Mouse (Mus musculus) spleen, embryonic (tissue): ENCODE measurements around the gene Olfr1135.

ENCODE experiments used
- CTCF ChIA-PET: fragments of 350-600 bp; sonication (Branson Sonifier 250); formaldehyde crosslinking; loops from one replicate; lab custom pipeline; 2022; lab: Charles Lee

Olfr1135 gene

GRCm38 (mm10) chr2:87673564-87673963, at the start of gene Olfr1135:
Olfr1135 (minus strand) TSS chr2:87673664.
- CTCF ChIA-PET = no interaction called here

DNA sequence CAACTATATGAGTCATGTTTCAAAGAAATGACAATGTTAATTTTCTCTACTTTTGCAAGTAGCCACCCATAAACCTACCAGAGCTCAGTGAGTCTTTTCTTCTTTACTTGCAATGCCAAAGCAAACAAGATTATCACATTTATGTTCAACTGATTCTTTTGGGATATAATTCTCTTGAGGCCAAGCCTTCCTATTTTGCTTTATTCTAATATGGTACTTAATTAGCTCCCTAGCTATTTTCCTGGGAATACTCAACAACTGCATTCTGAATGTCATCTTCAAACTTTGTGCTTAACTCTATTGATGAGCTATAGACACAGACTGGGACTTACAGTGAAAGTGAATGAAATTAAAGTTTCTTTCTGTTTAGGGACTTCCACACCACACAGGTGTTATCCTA, 39.6 kb upstream of the Olfr1135 start, which contains the start of gene Olfr1137:
Gene Olfr1137, minus strand, starts transcription at position 101 of the 400 bp plus-strand sequence.
- CTCF ChIA-PET = no interaction called here

DNA sequence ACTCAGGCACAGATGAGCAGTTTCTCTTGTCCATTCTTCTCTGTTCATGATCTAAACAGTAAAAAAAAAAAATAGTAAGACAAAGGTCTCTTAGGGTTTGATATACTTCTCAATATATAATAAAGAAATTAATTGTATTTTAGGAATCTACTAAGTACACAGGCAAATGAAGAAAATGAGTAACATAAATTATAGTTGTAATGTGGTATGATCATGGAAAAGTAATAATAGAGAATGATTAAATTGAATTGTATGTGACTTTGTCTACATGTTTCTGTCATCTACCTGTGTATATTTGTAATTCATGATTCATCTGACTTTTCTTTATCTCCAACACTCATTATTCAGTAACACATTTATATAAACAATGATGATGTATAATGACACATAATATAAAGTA, 20.4 kb upstream of the Olfr1135 start, which contains the start of gene Olfr1136:
Gene Olfr1136, minus strand, starts transcription at position 101 of the 400 bp plus-strand sequence.
- CTCF ChIA-PET = no interaction called here

DNA sequence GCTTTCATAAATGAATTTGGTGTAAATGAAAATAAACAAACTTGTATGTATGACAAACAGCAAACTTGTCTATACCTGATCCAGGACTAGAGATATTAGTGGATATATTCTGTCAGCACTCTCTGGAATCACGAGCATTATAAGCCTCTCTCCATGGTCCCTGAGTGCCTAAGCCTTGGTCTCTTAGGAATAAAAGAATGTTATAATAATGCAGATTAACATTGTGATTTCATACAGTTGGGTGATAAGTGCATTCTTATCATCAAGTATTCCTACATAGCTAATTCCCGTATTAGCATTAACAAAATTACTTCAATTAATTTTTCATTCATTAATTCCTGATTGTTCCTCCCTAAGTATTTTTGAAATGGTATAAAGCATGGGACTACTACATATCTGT, 15.1 kb downstream of the Olfr1135 start, which contains the start of gene Olfr1134:
Gene Olfr1134, minus strand, starts transcription at position 101 of the 400 bp plus-strand sequence.
- CTCF ChIA-PET = no interaction called here

DNA sequence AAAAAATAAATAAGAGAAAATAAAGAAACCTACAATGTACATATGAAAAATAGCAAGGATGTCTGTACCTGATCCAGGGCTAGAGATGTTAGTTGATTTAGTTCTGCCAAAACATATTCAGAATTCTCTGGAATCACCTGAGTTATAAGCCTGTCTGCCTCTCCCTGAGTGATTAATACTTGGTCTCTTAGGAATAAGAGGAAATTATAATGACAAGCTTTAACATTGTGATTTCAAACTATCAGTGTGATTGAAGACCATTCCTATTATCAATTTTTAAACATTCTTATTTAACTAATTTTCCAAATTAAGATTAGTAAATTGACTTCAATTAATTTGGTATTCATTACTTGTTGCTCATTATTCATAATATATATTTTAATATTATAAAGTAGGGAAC, 26.2 kb downstream of the Olfr1135 start, which contains the start of gene Olfr1133:
Gene Olfr1133, minus strand, starts transcription at position 101 of the 400 bp plus-strand sequence.
- CTCF ChIA-PET = no interaction called here

DNA sequence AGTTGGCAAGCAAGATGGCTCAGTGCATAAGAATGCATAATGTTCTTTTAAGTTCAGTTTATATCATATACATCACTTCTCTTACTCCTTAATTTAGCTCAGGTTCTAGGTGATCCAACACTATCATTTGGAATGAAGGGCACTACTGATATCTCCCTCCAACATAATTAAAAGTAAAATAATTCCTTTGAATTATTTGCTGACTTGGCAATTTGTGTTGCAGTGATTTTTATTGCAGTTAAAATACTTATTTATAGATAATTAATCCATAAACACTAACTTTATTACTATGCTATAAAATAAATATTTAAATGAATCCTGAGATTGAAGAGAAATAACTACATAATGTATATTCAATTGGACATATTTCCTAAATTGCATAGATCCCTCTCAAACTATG, 31.0 kb downstream of the Olfr1135 start:
- CTCF ChIA-PET = no interaction called here

DNA sequence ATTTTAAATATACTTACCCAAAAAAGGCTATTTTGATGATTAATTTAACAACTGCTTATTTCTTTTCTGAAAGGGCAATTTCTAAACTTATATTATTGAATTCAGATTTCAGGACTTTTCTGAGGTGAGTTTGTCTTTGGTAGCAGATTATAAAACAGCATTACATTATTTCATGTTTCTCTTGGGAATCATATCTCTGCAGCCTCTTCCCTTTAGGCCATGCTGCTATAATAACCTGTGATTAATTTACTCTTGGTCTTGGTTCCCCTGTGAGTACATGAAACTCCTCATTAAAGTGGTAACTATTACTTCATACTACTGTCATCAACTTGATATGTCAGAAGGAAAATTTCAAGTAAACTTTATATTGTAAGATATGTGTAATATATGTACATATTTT, 36.0 kb downstream of the Olfr1135 start, which contains the start of gene Olfr1132:
Gene Olfr1132, minus strand, starts transcription at position 101 of the 400 bp plus-strand sequence.
- CTCF ChIA-PET = no interaction called here

DNA sequence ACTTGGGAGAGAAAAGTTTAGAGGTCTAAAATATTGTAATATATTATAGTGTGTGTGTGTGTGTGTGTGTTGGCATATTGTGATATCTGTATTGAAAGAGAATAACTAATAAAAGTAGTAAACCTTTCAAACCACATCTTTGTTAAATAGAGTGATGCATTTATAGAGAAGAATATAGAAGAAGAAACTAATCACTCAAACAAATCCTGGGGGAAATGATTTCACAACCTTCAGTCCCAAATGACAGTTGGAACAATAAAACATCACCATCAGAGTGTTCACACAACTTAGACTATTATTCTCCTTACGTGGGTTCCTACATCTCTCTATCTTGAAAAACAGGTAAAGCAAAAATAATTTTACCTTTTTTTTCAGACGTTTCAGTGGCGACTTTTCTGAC, 46.7 kb downstream of the Olfr1135 start, which contains the start of gene Olfr1131:
Gene Olfr1131, plus strand, starts transcription at position 301 of the 400 bp plus-strand sequence.
- CTCF ChIA-PET = no interaction called here
